Mouse (Mus musculus): ENCODE measurements around the gene Hmcn1.

DNA sequence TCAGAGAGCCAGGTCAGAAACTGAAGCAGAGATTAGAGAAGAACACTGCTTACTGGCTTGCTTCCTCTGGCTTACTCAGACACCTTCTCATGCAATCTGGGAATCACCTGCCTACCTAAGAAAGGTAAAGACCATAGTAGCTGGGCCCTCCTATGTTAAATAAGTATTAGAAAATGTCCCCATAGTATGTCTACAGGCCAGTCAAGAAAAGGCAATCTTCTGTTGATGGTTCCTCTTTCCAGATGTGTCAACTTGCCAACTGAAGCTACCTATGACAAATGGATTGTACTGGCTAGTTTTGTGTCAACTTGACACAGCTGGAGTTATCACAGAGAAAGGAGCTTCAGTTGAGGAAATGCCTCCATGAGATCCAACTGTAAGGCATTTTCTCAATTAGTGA lies 40.1 kb upstream of the Hmcn1 start:
- TF ChIP-seq CTCF (IDR thresholded peaks at IDR 0.05; ENCODE audit: low read depth, low read length) = no peak
- TF ChIP-seq POLR2A (IDR thresholded peaks at IDR 0.05; ENCODE audit: borderline replicate concordance, low read depth, low read length) = no peak

Measured in bone marrow macrophage, adult 2 months (primary cell).